In genomic region chr5:70842192-70843095, GRCm38 (mm10) we compare ENCODE assay signal across 8 mouse cellular contexts. TPM values are rescaled to one million over a fixed set of nuclear protein-coding genes. Genes with fewer than 3 reads are reported as not detected.
DNase-seq lines count a peak whose midpoint lies in the region; ATAC-seq and TF ChIP-seq lines count a peak whose summit lies in the region.
"Had no signal": no experiment of that assay in that cellular context is flagged by ENCODE, and none has a peak within 500 bp of the region (broad histone marks: within the 10 kb centered on the region; RNA-seq: fewer than 3 reads in every experiment).

Gene Gabrg1, minus strand, starts transcription at chr5:70842617.

- WGBS in embryonic facial prominence, embryonic 14.5 days = 3% methylated on average over 19 of the region's 19 CpGs
- 10% methylated on average over 19 of the region's 19 CpGs for WGBS in intestine, postnatal 0 days
- 3% methylated on average over 19 of the region's 19 CpGs for WGBS in midbrain, embryonic 10.5 days

- H3K27me3 ChIP-seq in embryonic facial prominence, embryonic 14.5 days (replicated peaks; ENCODE audit: control insufficient read depth, insufficient read depth, low read length) = 0 out of 2 replicates have a peak, but pooled peaks cover 2% of the 10 kb centered on the region
- no peaks in the 10 kb centered on the region for H3K27me3 ChIP-seq in intestine, postnatal 0 days (replicated peaks; ENCODE audit: control insufficient read depth, insufficient read depth, low read length)
- no peaks in the 10 kb centered on the region for H3K27me3 ChIP-seq in midbrain, embryonic 10.5 days (ENCODE audit: low read depth, poor library complexity, severe bottlenecking)

- no peak within 1 kb of the TSS for H3K9ac ChIP-seq in embryonic facial prominence, embryonic 14.5 days (ENCODE audit: low read depth, low read length)
- no peak within 1 kb of the TSS for H3K9ac ChIP-seq in intestine, postnatal 0 days (ENCODE audit: low read depth, low read length)

- H3K36me3 ChIP-seq in embryonic facial prominence, embryonic 14.5 days (ENCODE audit: control insufficient read depth, insufficient read depth, low read length) = no peaks in the 10 kb centered on the region
- no peaks in the 10 kb centered on the region for H3K36me3 ChIP-seq in intestine, postnatal 0 days (ENCODE audit: control insufficient read depth, insufficient read depth)
- no peaks in the 10 kb centered on the region for H3K36me3 ChIP-seq in midbrain, embryonic 10.5 days

- no peak within 1 kb of the TSS for H3K27ac ChIP-seq in embryonic facial prominence, embryonic 14.5 days (replicated peaks; ENCODE audit: low read depth, low read length)
- H3K27ac ChIP-seq in intestine, postnatal 0 days (ENCODE audit: low read depth, low read length) = no peak within 1 kb of the TSS
- peak within 1 kb of the TSS; percentile 46 for H3K27ac ChIP-seq in midbrain, embryonic 10.5 days (replicated peaks)

- no peak for TF ChIP-seq CTCF in intestine, postnatal 0 days (IDR thresholded peaks at IDR 0.05; ENCODE audit: low read depth)

- H3K4me2 ChIP-seq in embryonic facial prominence, embryonic 14.5 days (ENCODE audit: low read depth, low read length) = peak within 1 kb of the TSS; percentile 61
- peak within 1 kb of the TSS; percentile 30 for H3K4me2 ChIP-seq in intestine, postnatal 0 days (replicated peaks; ENCODE audit: low read depth)

- peak; percentile 89 for ATAC-seq in embryonic facial prominence, embryonic 14.5 days (ENCODE audit: low read depth)
- no peak for ATAC-seq in intestine, postnatal 0 days
- no peak for ATAC-seq in inflammation-experienced regulatory T-cells, adult 6 months

- DNase-seq in ES-CJ7 (ENCODE audit: low read depth, low spot score) = peak; percentile 67
- peak; percentile 59 for DNase-seq in ZHBTc4 (ENCODE audit: low read depth, low spot score)
- peak; percentile 45 for DNase-seq in embryonic facial prominence, embryonic 14.5 days (ENCODE audit: low spot score)
- peak; percentile 52 for DNase-seq in midbrain, embryonic 10.5 days (ENCODE audit: low spot score)
- DNase-seq in telencephalon, adult 2 months (ENCODE audit: low read depth, low spot score) = peak; percentile 75

- peak within 1 kb of the TSS; percentile 21 for H3K4me3 ChIP-seq in embryonic facial prominence, embryonic 14.5 days (ENCODE audit: low read depth, low read length)
- H3K4me3 ChIP-seq in intestine, postnatal 0 days (ENCODE audit: low read depth, low read length) = no peak within 1 kb of the TSS
- H3K4me3 ChIP-seq in midbrain, embryonic 10.5 days = peak within 1 kb of the TSS; percentile 59

- H3K9me3 ChIP-seq in embryonic facial prominence, embryonic 14.5 days (ENCODE audit: control insufficient read depth, low read length) = no peaks in the 10 kb centered on the region
- H3K9me3 ChIP-seq in intestine, postnatal 0 days (ENCODE audit: control insufficient read depth) = no peaks in the 10 kb centered on the region
- no peaks in the 10 kb centered on the region for H3K9me3 ChIP-seq in midbrain, embryonic 10.5 days (replicated peaks)

- H3K4me1 ChIP-seq in embryonic facial prominence, embryonic 14.5 days (ENCODE audit: control insufficient read depth, insufficient read depth, low read length) = 0 out of 2 replicates have a peak, but pooled peaks cover 4% of the 10 kb centered on the region
- no peaks in the 10 kb centered on the region for H3K4me1 ChIP-seq in intestine, postnatal 0 days (replicated peaks; ENCODE audit: control insufficient read depth, insufficient read depth, low read length)
- H3K4me1 ChIP-seq in midbrain, embryonic 10.5 days = peaks cover 15% of the 10 kb centered on the region

RNA-seq across cellular contexts. Expression of gene Gabrg1, which starts in this region (rescaled TPM):
- polyA plus RNA-seq in embryonic facial prominence, embryonic 14.5 days (2014; fragmentation: Nextera tagmentation; extraction: Ambion mirVana) = 0.15 and 0.28 TPM in 2 replicates
- polyA plus RNA-seq in intestine, postnatal 0 days (2015; fragmentation: Nextera tagmentation; extraction: Ambion mirVana) = 0.12 TPM in 1 of 2 replicates, not detected in the other
- polyA plus RNA-seq in midbrain, embryonic 10.5 days (2016; fragmentation: Nextera tagmentation; extraction: Ambion mirVana) = 0.97 and 1.2 TPM in 2 replicates
- not detected for polyA plus RNA-seq in inflammation-experienced regulatory T-cells, adult 6 months (2017; shearing (Covaris generic))
- polyA plus RNA-seq: spleen, adult 2 months had no signal

Comparison
In these comparisons a context has a peak if more than half of its experiments do, and no peak if none do; other contexts are left out.
1. Peak in DNase-seq, ATAC-seq, H3K4me3 ChIP-seq and H3K4me2 ChIP-seq in embryonic facial prominence, embryonic 14.5 days; RNA of the gene not detected or under 1 TPM.